Mouse (Mus musculus) ES-Bruce4 (cell line): Measurements from ENCODE around the gene Tgfbr3.

Experiments
- CTCF ChIP-seq: IDR thresholded peaks from one replicate; pipeline ENCODE4 v1.8.1; 2011; ENCODE audit warnings: low read depth, low read length
- EP300 ChIP-seq: IDR thresholded peaks from 2 replicates; pipeline ENCODE4 v1.6.1; 2011; ENCODE audit warnings: low read depth, low read length; ENCODE audit not compliant: insufficient read depth
- POLR2A ChIP-seq: IDR thresholded peaks from one replicate; pipeline ENCODE4 v1.8.1; 2011; ENCODE audit warnings: low read length; ENCODE audit not compliant: insufficient read depth

DNA sequence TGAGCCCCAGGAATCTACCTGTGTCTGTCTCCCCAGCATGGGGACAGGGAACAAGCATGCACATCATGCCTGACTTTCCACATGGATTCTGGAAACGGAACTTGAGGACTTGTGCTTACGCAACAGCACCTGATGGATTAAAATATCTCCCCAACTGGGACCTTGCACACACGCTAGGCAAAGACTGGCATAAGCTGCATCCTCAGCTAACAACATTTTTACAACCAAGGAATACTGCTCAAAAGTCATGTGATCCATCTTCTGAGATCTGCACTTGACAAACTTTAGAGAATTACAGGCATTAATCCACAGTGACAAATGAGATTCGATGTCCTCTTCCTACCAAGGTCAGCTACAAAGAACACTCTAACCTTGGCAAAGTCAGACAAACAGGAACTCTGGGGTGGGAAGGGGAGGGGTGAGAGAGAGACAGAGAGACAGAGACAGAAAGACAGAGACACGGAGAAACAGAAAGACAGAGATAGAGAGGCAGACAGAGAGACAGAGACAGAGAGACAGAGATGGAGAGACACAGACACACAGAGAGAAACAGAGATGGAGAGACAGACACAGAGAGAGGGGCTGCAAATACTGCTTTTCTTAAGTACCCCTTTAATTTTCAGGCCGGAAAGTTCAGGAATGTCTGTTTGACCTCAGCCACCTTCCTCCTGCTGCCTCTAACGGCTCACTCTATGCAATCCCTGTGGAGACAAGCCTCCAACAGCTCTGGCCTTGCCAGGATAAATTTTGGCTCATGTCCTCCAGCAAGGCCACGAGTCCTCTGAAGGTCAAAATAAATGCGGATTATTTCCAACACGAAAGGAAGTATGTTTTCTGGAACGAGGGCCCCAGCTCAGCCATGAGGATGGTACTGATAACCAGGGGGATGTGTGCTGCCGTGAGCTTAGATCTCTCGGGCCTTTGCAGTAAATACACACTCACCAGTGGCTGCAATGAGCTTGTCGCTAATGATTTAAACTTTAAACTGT is 55.8 kb downstream of the Tgfbr3 start:
- TF ChIP-seq POLR2A (no peak), CTCF (no peak), EP300 (no peak)
